Mouse (Mus musculus) heart, adult 2 months (tissue): Measurements from ENCODE around the gene Iqcj.

Experiments used
- CTCF ChIP-seq: fragments of 200-600 bp; IDR thresholded peaks from 2 replicates; pipeline ENCODE4 v1.8.1; 2022; ENCODE audit warnings: antibody characterized with exemption, mild to moderate bottlenecking, moderate library complexity
- POLR2A ChIP-seq: fragments of 200-500 bp; IDR thresholded peaks from 2 replicates; pipeline ENCODE4 v1.6.1; 2011; ENCODE audit warnings: mild to moderate bottlenecking, low read depth, low read length, control low read depth; ENCODE audit not compliant: insufficient read depth

GRCm38 (mm10) chr3:67918098-67918497, 26.1 kb downstream of the Iqcj start:
- TF ChIP-seq CTCF (no peak), POLR2A (no peak)
